Mouse (Mus musculus) heart, postnatal 4 days (tissue): ENCODE results near the gene Il23r. TPM values are rescaled to one million over a fixed set of nuclear protein-coding genes. Genes with fewer than 3 reads are reported as not detected.
A peak's percentile ranks its signal among the peaks of the same experiment; 100 is the strongest.
"Not testable (repeated sequence)": the region's sequence is repeated elsewhere in the genome, so short reads cannot be mapped to it uniquely, and the experiment has no call there.

Experiments used
- DNase-seq: peaks from one replicate; pipeline ENCODE4 v3.0.0; 2021
- total RNA-seq, 2 experiments: library from RNA; stranded (reverse); gene quantifications; 2 replicates each; pipeline ENCODE4 v1.2.3; 2021

The Il23r gene
- not detected for total RNA-seq

DNA sequence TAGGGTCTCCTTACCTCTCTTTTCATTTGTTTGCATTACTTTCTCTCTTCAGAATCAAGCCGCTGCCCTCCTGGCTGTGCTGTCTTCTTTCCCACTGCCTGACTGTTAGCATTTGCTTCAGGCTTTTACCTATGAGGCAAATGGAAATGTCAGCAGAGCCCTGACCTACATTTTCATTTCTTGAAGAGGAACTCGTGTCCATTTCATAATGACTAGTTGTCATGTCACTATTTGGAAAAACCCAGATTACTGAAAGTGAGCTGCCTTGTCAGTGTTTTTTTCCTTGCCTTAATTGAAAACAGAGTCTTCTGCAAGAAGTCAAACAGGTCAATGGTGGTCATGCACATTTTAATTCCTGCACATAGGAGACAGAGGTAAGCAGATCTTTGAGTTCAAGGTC is at the start of gene Il23r:
TSS of gene Il23r (minus strand) at position 101 of the 400 bp plus-strand sequence.
- DNase-seq, result no peak

DNA sequence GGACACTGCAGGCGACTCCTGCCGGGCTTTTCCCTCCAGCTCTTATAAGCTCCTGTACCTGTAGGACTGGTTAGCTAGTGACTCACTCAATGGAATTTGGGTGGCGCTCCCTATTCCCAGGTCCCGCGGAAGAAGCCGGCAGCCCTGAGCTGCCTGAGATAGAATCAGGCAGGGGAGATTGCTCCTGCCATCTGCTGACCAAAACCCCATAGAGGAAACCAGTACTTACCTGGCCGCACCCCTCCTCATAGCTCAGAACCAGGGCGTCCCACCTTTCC is 44.1 kb upstream of the Il23r start, which contains the start of gene Tacstd2:
TSS of gene Tacstd2 (minus strand) at position 20 of the 278 bp plus-strand sequence.
- DNase-seq, result no peak

GRCm38 (mm10) chr6:67535005-67535776 is 43.5 kb upstream of the Il23r start:
- no peak for DNase-seq

DNA sequence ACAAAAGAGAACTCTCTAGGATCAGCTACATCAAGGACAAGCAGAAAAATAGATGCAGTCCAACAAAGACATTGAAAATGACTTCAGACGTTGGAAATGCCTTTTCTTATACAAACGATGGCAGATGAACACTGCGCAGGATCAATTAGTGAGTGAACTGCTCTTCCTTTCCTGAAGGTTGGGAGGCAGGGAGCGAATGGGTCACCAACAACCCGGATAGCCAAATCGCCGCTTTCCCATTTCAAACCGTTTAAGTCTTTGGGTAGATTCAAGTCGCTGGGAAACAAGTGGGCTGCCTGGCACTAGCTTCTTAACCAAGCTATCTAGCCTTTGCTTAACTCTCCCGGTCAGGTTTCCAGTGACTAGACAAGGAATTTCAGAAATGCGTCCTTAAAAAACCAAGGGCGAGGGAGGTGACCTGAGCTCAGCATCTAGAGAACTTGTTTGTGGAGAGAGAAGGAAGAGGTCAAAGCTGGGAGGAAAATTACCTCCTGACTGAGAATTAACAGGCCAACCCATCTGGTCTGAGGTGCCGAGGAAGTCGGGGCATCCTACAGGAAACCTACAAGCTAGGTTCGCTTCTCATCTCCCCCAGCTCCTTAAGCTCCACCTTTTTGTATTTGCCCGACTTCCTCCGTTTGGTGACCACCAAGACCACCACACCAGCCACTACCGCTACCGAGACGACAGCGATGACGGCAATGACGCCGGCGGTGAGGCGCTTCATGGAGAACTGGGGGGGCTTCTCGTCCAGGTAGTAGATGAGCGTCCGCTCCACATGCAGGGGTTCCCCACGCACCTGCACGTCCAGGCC is 42.7 kb upstream of the Il23r start:
- DNase-seq, result no peak

DNA sequence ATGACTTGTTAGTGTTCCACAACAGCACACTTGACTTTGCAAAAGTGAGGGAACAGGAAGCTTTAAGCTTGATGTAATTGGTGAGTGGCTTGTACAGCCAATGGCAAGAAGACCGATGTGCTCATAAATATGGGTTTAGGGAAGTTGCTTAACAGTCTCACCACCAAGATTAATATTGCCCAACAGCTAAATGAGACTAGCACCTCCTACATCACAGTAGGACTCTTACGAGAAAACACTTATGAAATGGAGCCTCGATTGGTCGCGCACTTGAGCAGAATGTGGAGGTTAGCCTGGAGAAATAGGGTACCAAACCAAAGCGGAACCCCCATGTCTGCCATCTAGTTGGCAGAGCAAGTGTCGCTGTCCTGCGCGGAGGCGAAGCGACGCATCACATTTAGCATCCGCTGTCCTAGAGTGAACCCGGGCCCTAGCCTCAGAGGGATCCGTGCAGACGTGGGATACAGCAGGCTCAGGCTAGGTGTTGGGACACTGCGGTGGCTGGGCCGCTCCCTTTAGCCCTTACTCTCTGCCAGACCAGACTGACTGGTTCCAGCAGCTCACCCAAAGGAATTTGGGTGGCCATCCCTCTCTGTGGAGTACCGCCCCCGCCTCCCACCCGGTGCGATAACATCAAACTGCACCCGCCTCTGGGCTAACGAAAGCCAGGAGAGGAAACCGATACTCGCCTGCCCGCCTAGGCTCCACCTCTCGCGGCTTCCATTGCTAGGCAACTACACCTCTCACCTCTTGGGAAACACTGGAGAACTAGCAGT is 41.2 kb upstream of the Il23r start:
- no peak for DNase-seq

DNA sequence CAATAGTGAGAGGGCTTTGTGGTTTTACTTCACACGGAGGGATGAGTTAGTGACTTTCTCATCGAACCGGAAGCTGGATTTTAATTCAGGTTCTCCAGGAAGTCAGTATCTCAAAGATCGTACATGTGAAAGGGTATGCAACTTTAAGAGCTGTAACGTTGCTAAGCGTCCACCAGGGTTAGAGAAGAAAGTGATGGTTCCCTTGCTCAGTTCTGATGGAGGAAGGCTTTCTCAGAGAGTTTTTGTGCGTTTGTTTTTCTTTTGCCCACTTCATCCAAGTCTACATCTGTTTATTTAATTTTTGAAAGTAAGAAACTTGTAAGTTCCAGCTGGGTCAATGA is 40.1 kb upstream of the Il23r start:
- no peak for DNase-seq

DNA sequence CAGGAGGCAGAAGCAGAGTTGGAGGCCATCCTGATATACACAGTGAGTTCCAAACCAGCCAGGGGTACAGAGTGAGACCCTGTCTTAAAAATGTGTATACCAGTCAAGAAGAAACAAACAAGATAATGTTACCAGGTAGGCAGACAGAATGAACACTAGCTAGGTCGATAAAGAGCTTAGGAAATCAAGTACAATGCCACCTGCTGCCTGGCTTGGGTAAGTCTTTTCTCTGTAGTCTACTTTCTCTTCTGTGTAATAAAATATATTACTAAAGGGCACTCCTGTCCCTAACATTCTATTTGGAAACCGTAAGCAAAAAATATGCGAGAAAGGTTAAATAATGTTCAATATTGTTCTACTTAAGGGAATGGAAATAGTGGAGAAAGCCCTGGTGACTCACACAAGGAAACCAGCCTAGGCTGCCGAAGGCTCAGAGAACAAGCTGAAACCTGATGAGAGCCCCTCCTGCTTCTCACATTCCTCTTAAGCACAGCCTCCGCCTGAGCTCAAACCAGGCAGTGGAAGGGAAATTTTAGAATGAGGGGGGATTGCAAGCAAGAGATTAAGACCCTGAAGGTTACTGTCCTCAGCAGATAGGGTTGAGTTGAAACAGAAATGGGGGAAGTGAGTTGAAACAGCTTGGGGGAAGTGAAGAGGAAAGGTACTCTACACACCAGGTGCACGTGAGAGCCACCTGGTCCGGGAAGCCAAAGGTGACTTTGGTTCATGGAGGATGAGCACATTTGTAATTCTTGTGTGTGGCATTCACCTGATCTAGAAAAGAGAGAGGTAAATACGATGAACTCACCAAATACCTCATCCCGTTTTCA is 39.6 kb upstream of the Il23r start:
- DNase-seq, result peak; percentile 7

DNA sequence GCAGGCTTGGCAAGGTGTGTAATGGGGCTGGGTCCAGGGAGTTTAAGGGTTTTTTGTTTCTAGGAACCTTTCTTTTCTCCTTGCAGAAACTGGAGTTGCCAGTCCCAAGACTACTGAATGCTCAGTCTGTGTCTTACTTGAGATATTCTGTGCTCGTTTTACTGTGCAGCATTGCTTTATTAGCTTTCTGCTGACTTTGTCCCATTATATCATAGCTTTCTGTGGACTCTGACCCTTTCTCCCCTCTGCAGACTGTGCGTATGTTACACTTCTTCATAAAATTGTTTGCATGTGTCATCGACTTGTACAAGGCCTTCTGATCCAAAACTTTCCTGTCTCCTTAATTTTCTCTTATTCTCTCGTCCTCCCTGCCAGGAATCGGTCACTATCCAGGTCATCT is 34.7 kb upstream of the Il23r start:
- no peak for DNase-seq

- DNase-seq, result peak; percentile 47
Measured at GRCm38 (mm10) chr6:67510752-67511151, 19.1 kb upstream of the Il23r start.

- DNase-seq, result not testable (repeated sequence)
Measured at GRCm38 (mm10) chr6:67501938-67502337, 10.3 kb upstream of the Il23r start.

GRCm38 (mm10) chr6:67481012-67481411 is 10.6 kb downstream of the Il23r start:
- peak; percentile 6 for DNase-seq

GRCm38 (mm10) chr6:67471242-67471641 is 20.4 kb downstream of the Il23r start:
- no peak for DNase-seq

- DNase-seq, result no peak
Measured at GRCm38 (mm10) chr6:67459424-67459823, 32.2 kb downstream of the Il23r start.

GRCm38 (mm10) chr6:67451330-67451729 is 40.3 kb downstream of the Il23r start:
- DNase-seq, result peak; percentile 27

- no peak for DNase-seq
Measured at GRCm38 (mm10) chr6:67445866-67446265, 45.8 kb downstream of the Il23r start.

DNA sequence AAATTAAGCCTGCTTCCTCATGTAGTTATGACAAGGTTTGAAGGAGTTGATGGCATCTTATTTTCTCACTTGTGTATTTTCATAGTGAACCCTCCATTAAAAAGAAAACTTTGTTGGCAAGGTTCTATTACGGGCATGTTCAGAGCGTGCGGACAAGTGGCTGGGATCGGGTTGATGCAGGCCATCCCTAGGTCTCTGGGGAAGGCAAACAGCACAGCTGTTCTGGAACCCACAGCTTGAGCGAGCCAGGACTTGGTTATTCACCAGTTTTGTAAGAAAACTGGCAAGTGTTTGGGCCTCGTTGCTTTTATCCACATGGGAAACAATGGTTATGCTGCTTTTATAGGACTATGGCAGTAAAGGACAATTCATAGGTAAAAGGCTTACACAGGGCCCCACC is 48.5 kb downstream of the Il23r start:
- no peak for DNase-seq

GRCm38 (mm10) chr6:67437814-67438385 is 53.8 kb downstream of the Il23r start:
- peak; percentile 8 for DNase-seq

DNA sequence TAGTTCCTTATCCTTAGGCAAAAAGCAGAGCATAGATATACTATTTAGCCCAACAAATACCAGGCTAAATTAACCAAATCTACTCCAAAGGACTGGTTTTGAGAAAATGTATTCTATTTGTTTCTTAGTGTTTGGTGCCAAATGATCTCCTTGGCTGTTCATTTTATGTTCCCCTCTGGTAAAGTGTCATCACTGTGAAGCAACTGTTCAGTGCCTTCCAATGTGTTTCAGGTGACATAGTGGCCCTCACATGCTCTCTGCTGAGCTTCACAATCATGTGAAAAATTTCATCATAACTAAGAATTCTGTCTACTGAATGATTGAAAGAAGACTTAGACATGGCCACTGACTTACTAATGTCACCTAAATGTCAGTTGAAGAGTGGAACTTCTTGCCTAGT is 54.6 kb downstream of the Il23r start:
- no peak for DNase-seq

GRCm38 (mm10) chr6:67436295-67436694 is 55.4 kb downstream of the Il23r start:
- DNase-seq, result no peak

DNA sequence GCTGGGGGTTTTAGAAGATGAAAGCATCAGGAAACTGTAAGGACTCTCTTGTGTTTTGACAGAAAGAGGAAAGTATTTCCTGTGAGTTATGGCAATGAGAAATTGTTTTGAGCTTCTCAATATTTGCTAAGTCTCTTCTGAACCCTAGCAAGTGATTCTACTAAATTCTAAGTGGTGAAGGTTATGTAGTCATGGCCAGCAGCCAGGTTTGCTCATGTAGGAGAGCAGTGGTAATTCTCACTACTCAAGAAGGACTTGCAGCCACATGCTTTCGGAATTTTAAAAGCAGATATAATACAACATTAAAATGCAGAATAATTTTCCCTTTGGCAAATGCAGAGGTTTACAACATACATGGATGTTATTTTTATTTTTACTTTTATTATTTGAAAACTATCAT is 55.9 kb downstream of the Il23r start:
- no peak for DNase-seq

- no peak for DNase-seq
Measured at GRCm38 (mm10) chr6:67434755-67435452, 56.8 kb downstream of the Il23r start.
